Mouse (Mus musculus) kidney, postnatal 0 days (tissue): ENCODE data around the gene Bicd2. TPM values are rescaled to one million over a fixed set of nuclear protein-coding genes. Genes with fewer than 3 reads are reported as not detected.

ENCODE experiments used
- ATAC-seq: fragments of 200-750 bp; cut with Nextera tagmentation; replicated peaks from 2 replicates; pipeline ENCODE4 v1.8.0; 2017; ENCODE audit warnings: low read depth, moderate number of reproducible peaks, moderate TSS enrichment, moderate library complexity; ENCODE audit not compliant: low FRiP score
- DNase-seq: peaks from one replicate; pipeline ENCODE4 v3.0.0-alpha.2; 2016; ENCODE audit warnings: low spot score
- H3K27ac ChIP-seq: fragments of 300-500 bp; sonication (generic); 2 replicates; pipeline ENCODE4 v1.5.1; 2014; ENCODE audit warnings: mild to moderate bottlenecking
- H3K27me3 ChIP-seq: fragments of 300-500 bp; sonication (generic); 2 replicates; pipeline ENCODE4 v1.6.1; 2014; ENCODE audit warnings: low read length, mixed read lengths; ENCODE audit not compliant: insufficient read depth
- H3K36me3 ChIP-seq: fragments of 300-500 bp; sonication (generic); 2 replicates; pipeline ENCODE4 v1.6.1; 2014; ENCODE audit warnings: low read length, mixed read lengths; ENCODE audit not compliant: insufficient read depth
- H3K4me1 ChIP-seq: fragments of 300-500 bp; sonication (generic); replicated peaks from 2 replicates; pipeline ENCODE4 v1.6.1; 2014; ENCODE audit warnings: antibody characterized with exemption, low read length, mixed read lengths; ENCODE audit not compliant: insufficient read depth
- H3K4me2 ChIP-seq: fragments of 300-500 bp; sonication (generic); 2 replicates; pipeline ENCODE4 v1.6.1; 2014; ENCODE audit warnings: mild to moderate bottlenecking, low read length, moderate library complexity, mixed read lengths
- H3K4me3 ChIP-seq: fragments of 300-500 bp; sonication (generic); replicated peaks from 2 replicates; pipeline ENCODE4 v1.5.1; 2014; ENCODE audit warnings: low read depth, low read length
- H3K9ac ChIP-seq: fragments of 300-500 bp; sonication (generic); 2 replicates; pipeline ENCODE4 v1.6.1; 2014; ENCODE audit warnings: low read depth, low read length
- H3K9me3 ChIP-seq: fragments of 300-500 bp; sonication (generic); replicated peaks from 2 replicates; pipeline ENCODE4 v1.6.1; 2016; ENCODE audit warnings: low read length, inconsistent platforms, mixed read lengths
- CTCF ChIP-seq: IDR thresholded peaks from 2 replicates; pipeline ENCODE4 v1.5.1; 2016; ENCODE audit warnings: antibody characterized with exemption, low read depth, mild to moderate bottlenecking, moderate library complexity
- WGBS: fragments of 180-500 bp; shearing (Covaris S2); extraction: QIAGEN DNeasy Blood & Tissue Kit; methylation state at CpG from one replicate; pipeline ENCODE4 v1.1.7; 2014; 5-methylcytosine and 5-hydroxymethylcytosine counted together
- polyA plus RNA-seq: library from polyadenylated mRNA; unstranded; fragments of >200 nt; fragmentation: Nextera tagmentation; extraction: Ambion mirVana; gene quantifications from 2 replicates; pipeline ENCODE4 v1.2.1, GENCODE M21; 2015

Bicd2 gene
- 23.1 and 23.4 TPM in 2 replicates for polyA plus RNA-seq

DNA sequence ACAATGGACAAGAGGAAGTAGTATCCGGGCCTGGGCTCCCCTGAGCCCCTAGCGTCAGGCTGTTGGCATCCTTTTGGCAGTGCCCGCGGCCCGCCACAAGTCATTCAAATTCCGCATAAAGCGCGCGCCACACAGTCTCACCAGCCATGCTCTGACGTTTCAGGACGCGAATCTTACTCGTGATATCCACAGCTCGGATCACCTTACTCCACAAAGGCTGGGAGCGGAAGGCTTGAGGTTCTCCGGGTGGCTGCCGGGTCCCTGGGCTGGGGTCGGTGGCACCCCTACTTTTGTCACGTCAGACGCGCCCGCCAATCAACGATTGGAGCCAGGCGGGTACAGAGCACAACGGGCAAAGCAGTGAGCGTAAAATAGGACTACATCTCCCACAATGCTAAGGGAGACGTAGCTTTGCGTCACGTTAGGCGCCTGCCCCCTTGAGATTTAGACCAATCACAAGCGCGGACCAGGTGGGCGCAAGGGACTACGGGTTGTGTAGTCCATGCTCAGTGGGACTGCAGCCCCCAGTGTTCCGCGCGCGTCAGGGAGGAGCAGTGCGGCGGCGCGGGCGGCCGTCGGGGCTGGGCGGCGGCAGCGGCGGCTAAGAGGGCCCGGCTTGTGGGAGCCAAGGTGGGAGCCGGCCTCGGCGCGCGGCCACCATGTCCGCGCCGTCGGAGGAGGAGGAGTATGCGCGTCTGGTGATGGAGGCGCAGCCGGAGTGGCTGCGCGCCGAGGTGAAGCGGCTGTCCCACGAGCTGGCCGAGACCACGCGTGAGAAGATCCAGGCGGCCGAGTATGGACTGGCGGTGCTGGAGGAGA, at the start of gene Bicd2:
Gene Bicd2, plus strand, starts transcription at position 574 of the 819 bp plus-strand sequence.
- Histone ChIP-seq H3K4me2 (peak within 1 kb of the TSS; percentile 86), H3K4me1 (peaks cover 17% of the 10 kb centered on the region; the same call in 1 of the 2 replicates), H3K9me3 (no peaks in the 10 kb centered on the region), H3K9ac (peak within 1 kb of the TSS; percentile 90), H3K27ac (peak within 1 kb of the TSS; percentile 48; the same call in 1 of the 2 replicates), H3K4me3 (peak within 1 kb of the TSS; percentile 83), H3K27me3 (no peaks in the 10 kb centered on the region), H3K36me3 (no peaks in the 10 kb centered on the region)
- ATAC-seq: peak; percentile 99
- WGBS: under 1% methylated on average over 74 of the region's 74 CpGs
- DNase-seq: peak; percentile 99
- TF ChIP-seq CTCF: peak; percentile 10; the same call in 1 of the 2 replicates

DNA sequence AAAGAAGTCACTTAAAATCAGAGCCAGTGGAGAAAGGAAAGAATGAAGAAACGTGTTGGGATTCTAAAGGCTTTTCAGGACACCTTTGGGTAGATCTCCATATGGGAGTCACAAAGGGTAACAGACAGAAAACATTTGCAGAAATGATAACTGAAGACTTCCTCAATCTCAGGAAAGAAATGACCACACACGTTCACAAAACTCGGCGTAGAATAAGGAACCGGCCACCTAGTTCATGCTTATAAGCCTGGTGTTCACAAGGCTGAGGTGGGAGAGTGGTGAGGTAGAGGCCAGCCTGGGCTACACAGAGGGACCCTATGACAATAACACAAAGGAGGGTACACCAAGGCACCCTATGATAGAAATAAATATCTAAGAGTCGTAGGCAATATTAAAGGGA, 49.4 kb upstream of the Bicd2 start:
- no peak overlapping the region for H3K9ac ChIP-seq
- DNase-seq (no peak), ATAC-seq (no peak)
- TF ChIP-seq CTCF: no peak
- no peaks in the 10 kb centered on the region for H3K4me1 ChIP-seq
- H3K27me3 ChIP-seq: no peaks in the 10 kb centered on the region
- H3K9me3 ChIP-seq: no peaks in the 10 kb centered on the region
- no peak overlapping the region for H3K4me2 ChIP-seq
- H3K36me3 ChIP-seq: no peaks in the 10 kb centered on the region
- WGBS: 95% methylated on average over 6 of the region's 6 CpGs
- H3K4me3 ChIP-seq: no peak overlapping the region
- H3K27ac ChIP-seq: no peak overlapping the region

DNA sequence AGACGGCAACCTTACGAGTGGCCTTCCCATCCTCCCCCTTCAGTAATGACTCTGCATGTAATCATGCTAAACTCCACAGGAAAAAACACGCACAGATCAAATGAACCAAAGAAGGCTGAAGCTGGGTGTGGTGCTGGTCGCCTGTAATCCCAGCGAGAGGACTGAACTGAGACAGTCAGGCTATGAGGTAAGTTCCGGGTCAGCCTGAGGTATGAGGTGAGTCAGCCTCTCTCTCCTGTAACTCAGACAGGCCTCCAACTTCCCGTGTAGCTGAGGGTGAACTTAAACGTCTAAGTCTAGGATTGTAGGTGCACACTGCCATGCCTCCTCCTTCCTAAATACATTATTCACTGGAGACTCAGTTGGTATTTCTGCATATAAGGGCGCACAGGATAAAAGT, 47.3 kb upstream of the Bicd2 start:
- no peaks in the 10 kb centered on the region for H3K36me3 ChIP-seq
- no peak overlapping the region for H3K4me2 ChIP-seq
- H3K27me3 ChIP-seq: no peaks in the 10 kb centered on the region
- no peak for TF ChIP-seq CTCF
- peaks cover 4% of the 10 kb centered on the region; the same call in 1 of the 2 replicates for H3K4me1 ChIP-seq
- H3K27ac ChIP-seq: no peak overlapping the region
- WGBS: 76% methylated on average over 9 of the region's 9 CpGs
- no peak for DNase-seq
- no peak overlapping the region for H3K9ac ChIP-seq
- H3K4me3 ChIP-seq: no peak overlapping the region
- no peak for ATAC-seq
- no peaks in the 10 kb centered on the region for H3K9me3 ChIP-seq

DNA sequence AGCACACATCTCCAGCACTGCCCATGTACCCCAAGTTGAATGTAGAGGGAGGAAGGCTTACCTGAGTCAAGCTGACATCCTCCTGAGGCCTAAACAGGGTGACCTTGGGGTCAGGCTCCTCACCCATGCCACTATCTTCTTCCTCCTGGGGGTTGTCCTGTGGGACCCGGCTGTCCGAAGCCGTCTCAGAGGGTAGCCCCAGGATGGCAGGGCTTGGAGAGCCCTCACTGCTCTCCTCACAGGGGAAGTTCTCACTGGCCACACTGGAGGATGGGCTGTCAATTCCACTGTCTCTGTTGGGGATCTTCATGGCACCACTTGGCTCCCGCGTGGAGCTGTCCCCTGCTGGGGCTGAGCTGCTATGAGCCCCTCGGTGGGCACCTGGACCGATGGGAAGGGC, 45.1 kb upstream of the Bicd2 start:
- Histone ChIP-seq H3K9ac (no peak overlapping the region), H3K9me3 (no peaks in the 10 kb centered on the region), H3K27ac (no peak overlapping the region), H3K27me3 (no peaks in the 10 kb centered on the region), H3K4me3 (no peak overlapping the region), H3K4me1 (peaks cover 4% of the 10 kb centered on the region; the same call in 1 of the 2 replicates), H3K36me3 (no peaks in the 10 kb centered on the region), H3K4me2 (no peak overlapping the region)
- DNase-seq: no peak
- 80% methylated on average over 7 of the region's 7 CpGs for WGBS
- no peak for TF ChIP-seq CTCF
- no peak for ATAC-seq

DNA sequence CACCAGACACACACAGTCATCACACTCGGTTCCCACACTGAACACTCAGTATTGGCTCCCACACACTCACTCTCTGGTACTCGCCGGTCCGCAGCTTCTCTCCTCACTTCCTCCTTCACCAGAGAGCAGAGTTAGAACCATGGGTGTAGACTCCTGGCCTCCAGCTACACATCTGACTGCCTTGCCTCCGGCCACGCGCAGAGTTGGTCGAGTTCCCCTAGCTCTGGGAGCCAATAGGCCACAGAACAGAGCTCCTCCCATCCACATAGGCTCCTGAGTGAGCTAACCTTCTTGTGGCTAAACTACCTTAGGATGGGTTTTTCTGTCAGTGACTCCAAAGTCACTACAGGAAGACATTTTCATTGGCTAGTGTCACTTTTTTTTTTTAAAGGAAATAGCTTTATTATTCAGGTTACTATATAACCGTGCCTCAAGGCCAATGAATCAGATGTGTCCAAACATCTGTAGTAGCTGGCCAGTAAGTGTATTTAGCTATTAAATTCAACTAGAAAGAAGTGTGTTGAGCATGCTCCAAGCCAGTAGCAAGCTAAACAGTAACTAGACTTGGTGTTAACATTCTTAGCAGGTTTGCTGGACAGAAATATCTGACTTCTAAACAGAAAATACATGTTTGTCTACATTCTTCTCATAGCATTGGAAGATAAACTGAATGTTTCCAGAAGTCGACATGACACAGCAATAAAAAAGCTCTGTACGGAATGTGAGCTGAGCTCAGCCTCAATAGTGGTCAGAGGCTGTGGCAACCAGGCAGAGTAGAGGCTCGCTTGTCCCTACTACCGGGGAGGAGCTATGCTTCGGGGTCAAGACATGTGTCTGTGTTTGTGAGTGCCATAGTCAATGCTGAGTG, 42.6 kb upstream of the Bicd2 start:
- H3K36me3 ChIP-seq: no peaks in the 10 kb centered on the region
- no peaks in the 10 kb centered on the region for H3K9me3 ChIP-seq
- peak overlapping the region; percentile 36 for H3K4me2 ChIP-seq
- no peaks in the 10 kb centered on the region for H3K27me3 ChIP-seq
- peak; percentile 78 for DNase-seq
- no peak for TF ChIP-seq CTCF
- H3K4me3 ChIP-seq: 0 out of 2 replicates have a peak overlapping the region, but pooled peaks have one; percentile 4
- WGBS: 47% methylated on average over 14 of the region's 14 CpGs
- ATAC-seq: peak; percentile 84
- H3K4me1 ChIP-seq: peaks cover 4% of the 10 kb centered on the region; the same call in 1 of the 2 replicates
- no peak overlapping the region for H3K9ac ChIP-seq
- H3K27ac ChIP-seq: peak overlapping the region; percentile 85

DNA sequence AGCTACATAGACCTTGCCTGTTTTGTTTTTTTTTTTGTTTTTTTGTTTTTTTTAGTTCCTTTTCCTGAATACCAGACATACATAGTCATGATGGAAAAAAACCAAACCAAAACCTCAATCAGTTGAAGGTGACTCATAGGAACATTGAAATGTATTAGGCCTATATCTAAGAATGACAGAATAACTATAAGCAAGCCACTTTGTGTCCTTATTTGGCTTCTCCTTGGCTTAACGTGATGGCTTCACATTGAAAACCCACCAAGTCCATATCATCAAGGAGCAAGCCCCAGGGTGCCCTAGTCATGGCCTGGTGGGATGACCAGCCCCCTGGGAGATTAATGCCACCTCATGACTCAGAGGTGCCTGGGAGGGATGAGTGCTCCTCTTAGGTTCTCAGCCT, 40.6 kb upstream of the Bicd2 start:
- TF ChIP-seq CTCF: no peak
- H3K36me3 ChIP-seq: no peaks in the 10 kb centered on the region
- no peak overlapping the region for H3K4me2 ChIP-seq
- H3K9ac ChIP-seq: no peak overlapping the region
- WGBS: 83% methylated on average over 1 of the region's 1 CpGs
- H3K27me3 ChIP-seq: no peaks in the 10 kb centered on the region
- no peaks in the 10 kb centered on the region for H3K9me3 ChIP-seq
- ATAC-seq: no peak
- no peak for DNase-seq
- H3K4me3 ChIP-seq: no peak overlapping the region
- peaks cover 4% of the 10 kb centered on the region; the same call in 1 of the 2 replicates for H3K4me1 ChIP-seq
- no peak overlapping the region for H3K27ac ChIP-seq
